Mouse (Mus musculus) adrenal gland, postnatal 25 days (tissue): Measurements from ENCODE around the gene Hist1h4d. TPM values are rescaled to one million over a fixed set of nuclear protein-coding genes. Genes with fewer than 3 reads are reported as not detected.

Experiments used
- DNase-seq: peaks from one replicate; pipeline ENCODE4 v3.0.0; 2021; ENCODE audit warnings: mixed read lengths
- total RNA-seq: library from RNA; stranded (reverse); gene quantifications from 2 replicates; pipeline ENCODE4 v1.2.3, GENCODE M21; 2021

Gene Hist1h4d
- total RNA-seq, 1 experiment from 2014 or later = 185 TPM

- no peak for DNase-seq
These were observed 11.8 kb downstream of the Hist1h4d start for GRCm38 (mm10) chr13:23593051-23593770.

GRCm38 (mm10) chr13:23595185-23595584 is 13.8 kb downstream of the Hist1h4d start:
- no peak for DNase-seq

DNA sequence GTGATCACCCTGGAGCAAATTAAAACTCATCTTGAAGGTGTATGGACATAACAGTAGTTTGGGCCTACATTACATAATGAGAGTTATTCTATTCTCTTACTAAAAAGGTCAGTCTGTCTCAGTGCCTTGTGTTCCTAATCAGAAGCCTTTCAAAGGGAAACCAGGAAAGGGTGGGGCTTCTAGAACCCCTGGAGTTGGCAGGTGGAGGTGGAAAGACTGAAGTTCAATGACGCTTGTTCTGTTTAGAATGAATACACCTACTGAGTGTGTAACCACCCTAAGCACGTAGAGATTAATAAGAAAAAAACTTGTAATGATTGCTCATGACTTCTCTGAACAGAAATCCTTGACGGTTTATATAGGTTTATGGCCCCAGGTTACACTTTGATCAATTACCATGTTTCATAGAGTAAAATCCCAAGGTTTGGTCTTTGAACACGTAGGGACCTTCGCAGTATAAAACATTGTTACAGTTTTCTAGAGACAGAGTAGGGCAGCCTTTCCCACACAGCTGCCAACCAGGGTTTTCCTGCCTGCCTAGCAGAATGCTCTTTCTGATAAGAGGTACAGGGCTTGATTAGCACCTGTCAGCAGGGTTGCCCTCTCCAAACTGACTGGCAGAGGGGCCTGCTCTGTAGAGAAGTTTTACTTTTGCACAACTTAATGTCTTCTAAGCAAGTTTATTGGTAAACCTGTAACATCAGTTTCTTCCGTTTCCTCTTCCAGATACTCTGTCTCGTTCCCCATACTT is 14.4 kb downstream of the Hist1h4d start:
- DNase-seq = no peak

- peak; percentile 80 for DNase-seq
These were observed 16.6 kb downstream of the Hist1h4d start for GRCm38 (mm10) chr13:23597957-23598356.

- DNase-seq = no peak
These were observed 21.8 kb downstream of the Hist1h4d start for GRCm38 (mm10) chr13:23603182-23603699.

- DNase-seq = no peak
These were observed 23.1 kb downstream of the Hist1h4d start for GRCm38 (mm10) chr13:23604452-23604851.

DNA sequence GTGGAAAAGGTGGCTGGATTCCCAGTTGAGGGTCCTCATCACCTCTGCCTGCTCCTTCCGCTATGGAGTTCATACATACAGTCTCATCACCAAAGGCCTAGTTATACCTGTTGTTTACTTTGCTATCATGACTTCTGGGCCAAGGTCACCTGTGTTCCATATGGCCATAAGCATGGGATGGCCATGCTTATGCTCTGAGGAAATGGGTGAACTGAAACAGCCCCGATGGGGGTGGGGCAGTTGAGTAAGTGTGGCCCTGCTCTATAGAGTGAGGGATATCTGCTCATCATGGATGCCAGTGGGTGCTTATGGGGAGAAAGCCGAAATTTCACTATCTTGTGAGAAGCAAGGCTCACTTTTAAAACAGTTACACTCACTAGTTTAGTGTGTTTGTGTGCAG is 23.7 kb downstream of the Hist1h4d start:
- no peak for DNase-seq

DNA sequence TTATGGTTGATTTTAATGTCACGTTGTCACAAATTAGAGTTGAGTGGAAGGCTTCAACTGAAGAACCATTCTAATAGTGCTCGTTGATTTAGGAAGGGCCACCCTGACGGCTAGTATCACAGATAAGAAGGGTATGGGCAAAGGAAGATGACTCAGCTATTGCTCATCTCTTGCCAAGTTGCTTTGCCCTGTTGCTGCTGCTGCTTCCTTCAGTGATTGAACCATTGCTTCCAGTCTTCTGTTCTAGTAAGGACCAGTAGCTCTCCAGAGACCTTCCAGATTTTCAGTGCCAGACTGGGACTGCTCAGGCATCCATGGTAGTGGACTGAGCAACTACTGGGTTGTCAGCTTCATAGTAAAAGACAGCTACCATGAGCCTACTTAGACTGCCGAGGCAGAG is 27.8 kb downstream of the Hist1h4d start:
- no peak for DNase-seq

DNA sequence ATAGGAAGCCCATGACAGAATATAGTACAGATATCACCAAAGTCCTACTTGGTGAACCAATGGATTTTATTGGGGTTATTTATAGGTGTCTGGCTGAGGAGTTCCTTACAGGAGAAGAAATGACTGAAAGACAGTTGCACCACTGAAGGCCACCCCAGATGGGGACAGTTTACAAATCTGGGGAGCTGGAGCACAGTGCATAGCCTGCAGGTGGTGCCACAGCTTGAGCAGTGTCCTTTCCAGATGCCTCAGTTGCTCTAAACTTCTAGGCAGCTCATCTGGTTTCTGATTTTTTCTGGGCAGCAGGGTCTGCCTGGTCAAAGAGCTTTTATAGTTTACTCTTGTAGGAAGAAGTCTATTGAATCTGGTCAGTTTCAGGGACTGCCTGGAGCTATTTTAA is 28.4 kb downstream of the Hist1h4d start:
- no peak for DNase-seq

GRCm38 (mm10) chr13:23610393-23610792 is 29.0 kb downstream of the Hist1h4d start:
- DNase-seq = no peak

- no peak for DNase-seq
These were observed 30.2 kb downstream of the Hist1h4d start for GRCm38 (mm10) chr13:23611638-23612037.

GRCm38 (mm10) chr13:23620056-23620732 is 38.8 kb downstream of the Hist1h4d start:
- DNase-seq = no peak

DNA sequence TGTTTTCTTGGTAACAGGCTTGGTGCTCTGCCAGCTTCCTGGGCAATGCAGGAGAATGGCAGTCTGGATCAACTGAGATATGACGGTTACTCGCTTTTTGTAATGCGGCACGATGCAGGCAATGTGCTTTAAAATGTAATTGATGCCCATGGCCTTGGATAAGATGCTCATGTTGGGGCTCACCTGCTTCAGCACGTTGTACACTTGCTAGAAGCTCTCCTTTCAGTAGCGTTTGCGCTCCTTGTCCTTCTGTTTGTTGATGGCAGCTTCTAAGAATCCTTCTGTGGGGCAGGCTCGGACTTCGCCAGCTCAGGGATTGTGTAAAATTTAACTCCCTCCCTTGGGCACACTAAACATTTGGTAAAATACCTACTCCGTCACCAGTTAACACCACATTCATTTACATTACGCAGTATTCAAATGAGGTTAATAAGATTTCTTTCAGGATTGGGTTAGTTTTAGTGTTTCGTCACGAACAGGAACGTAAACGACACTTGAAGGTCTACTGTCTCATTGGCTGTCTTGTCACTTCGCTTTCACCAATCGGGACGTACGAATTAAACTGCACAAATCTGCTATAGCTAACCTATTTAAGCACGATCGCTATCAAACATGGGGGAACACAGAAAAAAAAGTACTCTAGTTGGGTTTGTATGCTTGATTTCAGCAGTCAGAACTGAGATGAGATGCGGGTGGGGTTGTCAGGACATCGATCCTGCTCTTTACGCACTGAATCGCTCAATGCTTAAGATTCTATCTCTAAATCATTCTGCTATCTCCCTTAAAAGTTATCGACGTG is 39.5 kb downstream of the Hist1h4d start, which contains the start of gene Hist1h2be:
TSS of gene Hist1h2be (minus strand) at position 392 of the 799 bp plus-strand sequence.
- DNase-seq = peak; percentile 67

- DNase-seq = peak; percentile 53
These were observed 40.3 kb downstream of the Hist1h4d start for GRCm38 (mm10) chr13:23621532-23622174.

GRCm38 (mm10) chr13:23622175-23622671 is 40.8 kb downstream of the Hist1h4d start, which contains the start of gene Hist1h1e:
Gene Hist1h1e (minus strand): TSS chr13:23622558.
- peak; percentile 92 for DNase-seq

DNA sequence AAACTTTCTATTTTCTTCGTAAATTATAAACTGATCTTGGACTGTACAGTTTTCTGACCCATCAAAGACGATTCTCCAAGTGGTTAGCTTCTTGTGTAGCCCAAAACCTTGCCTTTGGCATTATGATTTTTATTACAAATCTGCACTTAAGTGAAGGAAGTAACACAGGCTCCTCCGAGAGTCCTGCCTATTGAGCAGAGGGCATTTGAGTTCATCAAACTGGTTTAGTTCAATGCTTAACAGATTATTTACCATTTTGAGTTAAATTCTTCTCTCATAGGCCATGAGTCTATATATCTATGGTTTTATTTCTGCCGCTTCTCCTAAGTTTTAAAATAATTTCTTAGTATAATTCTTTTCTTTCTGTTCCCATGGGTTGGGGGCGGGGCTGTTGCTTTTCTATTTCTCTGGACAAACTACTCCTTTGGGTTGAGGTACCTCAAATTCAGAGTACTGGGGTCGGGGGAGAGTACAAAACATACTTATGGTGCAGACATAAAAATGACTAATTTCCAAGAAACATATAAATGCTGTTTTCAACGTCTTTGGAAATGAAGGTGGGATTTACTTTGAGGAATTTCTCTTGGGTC is 41.6 kb downstream of the Hist1h4d start:
- no peak for DNase-seq

DNA sequence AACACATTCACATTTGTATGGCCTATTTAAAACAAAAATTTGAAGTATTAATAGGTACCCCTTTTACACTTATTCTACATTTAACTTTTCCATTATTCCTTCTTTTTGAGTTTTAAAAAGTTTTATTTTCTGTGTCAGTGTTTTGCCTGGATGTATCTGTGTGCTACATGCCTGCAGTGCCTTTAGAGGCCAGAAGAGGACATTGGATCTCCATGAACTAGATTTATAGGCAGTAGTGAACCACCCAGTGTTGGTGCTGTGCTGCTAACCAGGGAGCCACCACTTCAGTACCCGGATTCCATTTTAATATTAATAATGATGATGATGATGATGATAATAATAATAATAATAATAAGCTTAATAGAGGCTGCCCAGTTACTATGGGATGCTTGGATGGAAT is 49.3 kb downstream of the Hist1h4d start:
- no peak for DNase-seq
